Mouse (Mus musculus): Measurements from ENCODE around the gene Cyp2b19. TPM values are rescaled to one million over a fixed set of nuclear protein-coding genes. Genes with fewer than 3 reads are reported as not detected.

The Cyp2b19 gene
- total RNA-seq, 1 experiment from 2014 or later = not detected

DNA sequence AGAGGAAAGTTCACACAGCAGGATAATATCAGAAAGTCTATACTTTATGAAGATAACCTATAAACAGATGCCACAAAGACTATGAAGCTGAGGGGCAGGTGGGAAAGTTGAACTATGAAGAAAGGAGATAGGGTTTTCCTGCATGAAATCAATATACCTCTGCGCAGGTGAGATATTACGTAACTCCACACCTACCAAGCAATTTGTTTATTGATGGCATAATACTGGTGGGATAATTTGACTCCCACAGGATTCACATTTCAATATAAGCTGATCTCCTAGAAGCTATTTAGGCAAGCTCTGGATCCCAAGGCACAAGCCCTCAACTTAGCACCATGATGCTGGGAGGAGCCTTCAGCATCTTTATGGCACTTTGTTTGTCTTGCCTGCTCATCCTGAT is 51.6 kb downstream of the Cyp2b19 start, which contains the start of gene Cyp2g1:
Cyp2g1 (plus strand) TSS at position 301 of the 400 bp plus-strand sequence.
- no peak for ATAC-seq (replicated peaks; ENCODE audit: insufficient number of reproducible peaks, low FRiP score, low TSS enrichment, poor library complexity, severe bottlenecking)

Other genes starting within 250 kb of the Cyp2b19 start
- not detected in 3 replicates for gene Nlrp9a, start 222.1 kb upstream of the Cyp2b19 start, total RNA-seq (2017)
- not detected in 3 replicates for gene Vmn1r185, start 138.7 kb upstream of the Cyp2b19 start, total RNA-seq (2017)
- not detected in 3 replicates for gene Cyp2b23, start 70.7 kb upstream of the Cyp2b19 start, total RNA-seq (2017)
- gene Cyp2g1, start 51.8 kb downstream of the Cyp2b19 start, total RNA-seq (2017) = not detected in 3 replicates
- gene Cyp2a5, start 78.2 kb downstream of the Cyp2b19 start, total RNA-seq (2017) = not detected in 3 replicates
- not detected in 3 replicates for gene Cyp2a22, start 182.2 kb downstream of the Cyp2b19 start, total RNA-seq (2017)

All from monocyte, adult 5-6 weeks (primary cell).